Mouse (Mus musculus) brain, embryonic 14.5 days (tissue): ENCODE results near the gene Ccdc117. TPM values are rescaled to one million over a fixed set of nuclear protein-coding genes. Genes with fewer than 3 reads are reported as not detected.
"Not testable (repeated sequence)": the region's sequence is repeated elsewhere in the genome, so short reads cannot be mapped to it uniquely, and the experiment has no call there.

Experiments used
- DNase-seq: peaks from one replicate; pipeline ENCODE4 v3.0.0-alpha.2; 2011; ENCODE audit warnings: low read depth
- CTCF ChIP-seq: fragments of 200-500 bp; IDR thresholded peaks from 2 replicates; pipeline ENCODE4 v1.5.1; 2012; ENCODE audit warnings: inconsistent platforms, mild to moderate bottlenecking, moderate library complexity, borderline replicate concordance; ENCODE audit not compliant: insufficient read depth, insufficient read length; ENCODE audit errors: extremely low read depth
- POLR2A ChIP-seq: fragments of 200-500 bp; IDR thresholded peaks from 2 replicates; pipeline ENCODE4 v1.6.1; 2012; ENCODE audit warnings: mild to moderate bottlenecking, inconsistent platforms, borderline replicate concordance; ENCODE audit not compliant: poor library complexity, insufficient read depth, insufficient read length, severe bottlenecking; ENCODE audit errors: extremely low read depth
- polyA plus RNA-seq: library from polyadenylated mRNA; depleted of rRNA; stranded (reverse); fragments of >200 nt; gene quantifications from 2 replicates; pipeline ENCODE4 v1.2.3, GENCODE M21; 2012

Gene Ccdc117
- polyA plus RNA-seq, 1 experiment: 13.9 TPM

DNA sequence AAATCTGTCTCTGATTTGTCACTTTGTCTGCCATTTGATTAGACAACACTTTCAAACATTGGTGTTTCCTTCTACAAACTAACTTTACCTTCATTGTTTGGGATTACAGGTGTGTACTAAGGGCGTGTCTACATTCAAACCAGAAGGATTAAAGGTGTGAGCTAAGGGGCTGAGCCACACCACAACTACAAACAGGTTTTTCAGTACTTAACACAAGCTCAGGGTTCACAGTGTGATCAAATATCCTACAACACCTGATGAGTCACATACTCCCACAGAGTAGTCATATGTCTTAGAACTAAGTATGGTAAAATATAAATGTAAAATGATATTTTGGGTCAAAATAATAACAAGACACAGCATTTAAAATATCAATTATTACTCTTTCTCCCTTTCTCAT lies 9.9 kb upstream of the Ccdc117 start:
- no peak for DNase-seq
- TF ChIP-seq CTCF (no peak), POLR2A (no peak)

DNA sequence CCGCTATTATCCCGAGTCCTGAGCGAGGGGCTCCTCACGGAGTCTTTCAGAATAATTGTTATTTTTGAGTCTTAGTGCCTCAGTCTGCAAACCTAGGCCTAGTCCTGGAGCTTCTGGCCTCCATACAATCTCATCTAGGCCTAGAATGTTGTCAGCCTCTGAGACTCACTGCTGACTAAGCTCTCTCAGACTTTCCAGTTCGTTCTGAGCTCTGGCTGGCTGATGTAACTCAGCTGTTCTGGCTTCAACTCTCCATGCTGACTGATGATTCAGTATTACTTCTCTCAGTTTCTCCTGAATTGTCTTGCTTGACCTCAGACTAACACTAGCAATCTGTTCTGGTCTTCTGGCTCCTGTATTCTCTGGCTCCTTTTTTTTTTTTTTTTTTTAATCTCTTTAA lies 9.4 kb upstream of the Ccdc117 start:
- TF ChIP-seq POLR2A (no peak), CTCF (no peak)

DNA sequence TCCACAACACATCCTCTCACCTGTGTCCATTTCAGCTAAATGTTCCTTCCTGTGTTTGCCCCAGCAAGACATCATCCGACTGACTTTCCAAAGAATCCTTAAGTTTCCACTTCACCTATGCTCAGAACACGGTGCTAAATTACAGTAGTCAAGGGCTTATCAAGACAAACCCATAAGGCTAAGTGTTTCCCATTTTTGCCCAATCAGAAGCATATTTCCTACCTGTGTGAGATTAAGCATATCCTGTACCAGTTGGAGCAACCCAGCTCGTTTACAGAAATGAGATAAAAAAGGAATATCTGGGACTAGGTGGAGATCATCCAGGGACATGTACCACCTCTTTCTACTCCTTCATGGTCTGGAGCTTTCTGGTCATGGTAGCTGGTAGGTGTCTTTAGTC lies 4.7 kb upstream of the Ccdc117 start:
- no peak for TF ChIP-seq CTCF
- TF ChIP-seq POLR2A: no peak
- no peak for DNase-seq

More for the DNA sequence above, 9.4 kb upstream of the Ccdc117 start:
- DNase-seq: no peak

DNA sequence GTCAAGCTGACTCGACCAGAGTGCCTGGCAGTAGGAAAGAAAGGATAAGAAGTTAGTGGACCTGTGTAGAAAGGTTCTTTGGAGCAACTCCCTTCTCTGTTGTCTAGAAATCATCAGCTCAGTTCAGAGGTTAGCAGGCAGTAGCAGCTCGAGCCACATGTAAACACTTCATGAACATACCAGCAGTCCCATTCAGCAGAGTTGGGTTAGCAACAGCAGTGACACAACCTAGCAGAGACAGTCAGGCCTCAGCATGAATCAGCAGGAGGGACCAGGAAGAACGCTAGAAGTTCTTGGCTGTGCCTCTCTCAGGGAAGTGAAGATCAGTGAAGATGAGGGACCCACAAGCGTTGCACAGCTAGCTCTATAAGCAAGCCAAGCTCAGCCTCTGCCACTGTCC lies 3.5 kb upstream of the Ccdc117 start:
- no peak for DNase-seq
- no peak for TF ChIP-seq CTCF
- no peak for TF ChIP-seq POLR2A

DNA sequence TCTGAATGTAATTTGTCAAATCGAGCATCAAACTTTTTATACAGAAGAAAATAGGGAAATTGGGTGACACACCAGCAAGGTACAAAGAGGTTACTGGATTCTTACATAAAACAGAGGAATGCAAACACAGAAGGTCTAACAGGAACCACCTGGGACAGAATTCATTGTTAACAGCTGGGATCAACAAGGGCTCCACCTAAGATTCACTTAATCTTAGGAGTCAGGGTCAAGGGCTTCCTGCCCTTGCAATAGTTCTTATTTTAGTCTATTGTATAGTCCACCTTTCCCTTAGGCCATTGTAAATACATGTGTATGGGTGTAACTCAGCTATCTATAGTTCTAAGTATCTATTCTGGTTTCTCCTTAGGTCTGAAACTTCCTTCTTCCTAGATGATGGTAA lies 2.7 kb upstream of the Ccdc117 start:
- DNase-seq: not testable (repeated sequence)

DNA sequence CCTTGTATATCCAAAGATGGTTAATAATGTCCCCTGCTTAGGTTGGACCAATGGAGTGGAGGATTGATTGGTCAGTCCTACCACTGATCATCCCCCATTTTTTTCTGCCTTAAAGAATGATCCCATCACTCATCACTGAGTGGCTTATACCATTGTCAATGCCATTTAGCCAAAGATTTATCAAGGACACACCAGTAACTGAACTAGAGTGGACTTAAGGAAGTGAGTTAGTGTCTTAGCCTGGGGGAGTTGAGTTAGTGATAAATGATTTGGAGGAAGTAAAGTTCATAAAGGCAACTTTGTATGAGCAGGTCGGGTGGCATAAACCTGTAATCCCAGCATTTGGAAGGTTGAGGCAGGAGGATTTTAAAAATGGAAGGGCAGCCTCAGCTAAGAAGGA lies 1.3 kb upstream of the Ccdc117 start:
- no peak for DNase-seq
- no peak for TF ChIP-seq POLR2A
- no peak for TF ChIP-seq CTCF

DNA sequence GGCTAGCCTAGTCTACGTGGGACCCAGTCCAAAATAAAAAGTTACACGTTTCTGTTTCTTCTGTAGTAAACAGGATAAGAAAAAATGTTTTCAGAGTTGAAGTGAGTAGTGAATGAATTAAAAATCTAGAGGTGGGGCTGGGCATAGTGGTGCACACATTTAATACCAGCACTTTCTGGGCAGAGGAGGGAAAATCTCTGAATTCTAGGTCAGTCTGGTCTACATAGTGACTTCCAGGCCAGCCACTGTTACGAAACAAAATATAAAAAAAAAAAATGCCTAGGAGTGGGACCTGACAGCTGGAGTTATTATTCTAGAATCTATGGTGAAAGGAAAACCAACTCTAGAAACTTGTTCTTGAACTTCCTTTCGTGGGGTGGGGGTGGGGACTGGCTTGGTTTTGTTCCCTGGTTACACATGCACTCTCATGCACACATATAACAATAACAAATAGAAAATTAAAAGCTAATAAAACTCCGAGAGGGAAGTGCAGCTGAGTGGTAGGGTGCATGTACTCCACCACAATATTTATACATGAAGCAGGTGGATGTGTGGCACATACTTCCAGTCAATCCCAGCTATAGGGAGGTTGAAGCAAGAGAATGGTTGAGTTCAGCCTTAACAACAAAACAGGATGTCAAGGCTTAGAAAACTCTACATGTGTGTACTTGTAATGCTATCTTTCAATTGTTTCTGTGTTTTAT lies 647 bp upstream of the Ccdc117 start:
- TF ChIP-seq CTCF (no peak), POLR2A (no peak)
- no peak for DNase-seq

DNA sequence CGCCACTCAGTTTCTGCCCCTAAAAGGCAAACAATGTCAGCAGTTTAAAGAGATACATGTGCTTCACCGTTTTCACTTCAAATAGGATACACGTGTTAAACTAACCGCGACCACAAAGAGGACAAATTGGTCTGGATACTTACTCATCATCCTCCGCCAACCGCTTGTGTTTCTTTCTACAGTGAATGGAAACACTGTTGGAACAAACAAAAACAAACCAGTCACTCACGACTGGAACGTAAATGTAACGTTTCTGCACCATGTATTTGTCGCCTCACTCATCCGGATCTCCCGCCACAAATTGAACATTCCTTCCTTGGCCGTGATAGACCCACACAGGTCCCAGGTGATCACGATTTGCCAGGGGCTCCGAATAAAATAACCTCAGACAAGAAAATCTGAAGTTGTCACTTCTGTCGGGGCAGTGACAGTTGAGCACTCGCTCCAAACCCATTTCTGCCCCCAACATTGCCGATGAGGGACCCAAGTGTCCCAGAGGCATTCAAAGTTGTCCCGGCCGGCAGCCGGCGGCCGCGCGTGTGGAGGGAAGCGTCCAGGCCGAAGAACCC lies 673 bp downstream of the Ccdc117 start:
- DNase-seq: peak; percentile 36
- no peak for TF ChIP-seq POLR2A
- no peak for TF ChIP-seq CTCF

DNA sequence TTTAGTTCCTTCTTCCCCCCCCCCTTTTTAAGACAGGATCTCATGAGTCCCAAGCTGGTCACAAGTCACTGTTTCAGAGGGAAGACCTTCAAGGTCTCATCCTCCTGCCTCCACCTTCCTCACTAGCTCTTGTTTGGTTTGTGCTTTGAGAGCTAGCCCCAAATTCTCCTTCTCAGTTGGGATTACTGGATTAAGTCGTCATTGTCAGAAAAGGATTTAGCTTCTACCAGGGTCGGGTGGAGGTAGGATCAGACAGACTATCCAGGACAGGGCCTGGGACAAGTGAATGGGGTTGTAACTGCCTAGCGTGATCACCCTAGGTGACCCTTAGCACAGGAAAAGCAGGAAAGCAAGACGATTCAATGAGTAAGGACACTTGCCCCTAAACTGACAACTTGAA lies 1.7 kb downstream of the Ccdc117 start:
- TF ChIP-seq POLR2A: no peak
- TF ChIP-seq CTCF: no peak
- no peak for DNase-seq

DNA sequence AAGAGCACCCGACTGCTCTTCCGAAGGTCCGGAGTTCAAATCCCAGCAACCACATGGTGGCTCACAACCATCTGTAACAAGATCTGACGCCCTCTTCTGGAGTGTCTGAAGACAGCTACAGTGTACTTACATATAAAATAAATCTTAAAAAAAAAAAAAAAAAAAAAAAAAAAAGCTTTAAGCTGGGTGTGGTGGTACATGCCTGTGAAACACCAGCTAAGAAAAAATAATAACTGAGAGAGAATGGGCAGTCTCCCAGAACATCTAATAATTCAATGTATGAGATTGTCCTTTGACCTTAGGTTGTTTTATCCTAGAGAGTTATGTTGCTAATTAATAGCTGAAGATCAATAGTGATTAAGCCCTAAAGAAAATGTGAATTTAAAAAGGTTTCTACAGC lies 4.5 kb downstream of the Ccdc117 start:
- DNase-seq: not testable (repeated sequence)

DNA sequence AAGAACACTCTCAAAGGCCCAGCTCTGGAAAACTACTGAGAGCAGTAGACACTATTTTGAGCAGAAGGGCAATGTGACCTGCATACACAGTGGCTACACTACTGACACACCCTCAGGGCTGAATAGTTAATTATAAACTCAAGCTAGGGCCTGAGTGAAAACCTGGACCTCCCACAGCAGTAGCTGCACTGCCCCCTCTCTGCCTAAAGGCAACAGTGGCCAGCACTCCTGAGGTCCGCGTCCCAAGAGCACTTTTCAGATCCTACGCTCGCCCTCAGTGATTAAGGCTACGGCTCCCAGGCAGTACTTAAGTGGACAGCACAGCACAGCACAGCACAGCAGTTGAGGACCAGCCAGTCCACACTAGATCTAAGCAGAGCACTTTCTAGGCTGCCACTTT lies 8.9 kb downstream of the Ccdc117 start:
- no peak for TF ChIP-seq CTCF
- TF ChIP-seq POLR2A: no peak
- no peak for DNase-seq

DNA sequence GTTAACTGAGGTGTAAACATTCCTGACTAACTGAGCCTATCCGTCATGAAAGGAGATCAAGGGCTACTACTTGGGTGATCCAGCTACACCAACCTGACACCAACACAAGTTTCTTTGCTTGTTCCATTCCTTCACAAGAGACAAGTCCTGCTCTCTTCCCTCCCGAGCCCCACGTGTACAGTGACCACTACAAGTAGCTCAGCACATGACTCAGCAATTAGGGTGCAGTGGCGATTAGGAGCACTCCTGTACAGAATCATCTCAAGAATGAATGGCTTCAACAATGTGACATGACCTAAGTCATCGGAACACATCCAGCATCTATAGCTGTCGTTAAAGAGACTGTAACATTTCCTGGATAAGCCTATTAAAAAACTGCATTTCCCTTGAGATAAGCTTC lies 11.3 kb downstream of the Ccdc117 start:
- DNase-seq: no peak

DNA sequence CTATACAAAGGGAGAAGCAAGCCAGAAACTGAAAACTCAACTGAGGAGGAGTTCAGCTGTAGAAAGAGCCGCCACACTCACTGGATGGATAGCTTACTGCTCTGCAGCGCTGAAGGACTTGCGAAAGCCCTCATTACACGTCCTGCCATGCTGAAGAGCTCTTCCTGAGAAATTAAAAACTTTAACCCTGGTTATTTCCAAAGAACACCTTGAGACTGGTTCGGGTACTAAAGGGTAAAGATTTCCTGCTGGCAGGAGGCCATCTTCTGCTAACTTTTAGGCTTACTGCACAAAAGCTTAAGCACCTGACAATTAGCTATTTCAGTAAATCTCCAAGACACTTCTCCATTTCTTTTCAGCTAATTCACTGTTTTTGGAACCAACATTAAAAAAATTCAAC lies 11.8 kb downstream of the Ccdc117 start:
- no peak for TF ChIP-seq CTCF
- TF ChIP-seq POLR2A: no peak
- DNase-seq: no peak

More for the DNA sequence above, 11.3 kb downstream of the Ccdc117 start:
- TF ChIP-seq CTCF (no peak), POLR2A (no peak)

DNA sequence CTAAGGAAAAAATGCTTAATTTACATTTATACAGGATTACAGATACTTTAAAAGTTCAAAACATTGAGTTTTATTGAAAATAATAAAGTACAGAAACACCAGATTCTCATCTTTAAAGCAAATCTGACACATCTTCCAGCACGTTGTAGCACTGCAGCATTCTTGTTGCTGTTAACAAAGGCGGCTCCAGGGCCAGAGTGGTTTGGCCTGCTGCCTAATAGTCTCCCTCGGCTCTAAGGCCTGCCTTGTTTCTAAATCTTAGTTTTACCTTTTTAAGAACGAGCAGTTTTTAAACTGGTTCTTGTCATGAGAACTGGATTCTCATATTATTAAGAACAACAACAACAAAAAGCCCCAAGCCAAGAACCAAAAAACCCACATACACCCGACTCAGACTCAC lies 13.1 kb downstream of the Ccdc117 start:
- TF ChIP-seq CTCF (no peak), POLR2A (no peak)
- DNase-seq: peak; percentile 41
